Mouse (Mus musculus): ENCODE measurements around the gene Zfand3.

DNA sequence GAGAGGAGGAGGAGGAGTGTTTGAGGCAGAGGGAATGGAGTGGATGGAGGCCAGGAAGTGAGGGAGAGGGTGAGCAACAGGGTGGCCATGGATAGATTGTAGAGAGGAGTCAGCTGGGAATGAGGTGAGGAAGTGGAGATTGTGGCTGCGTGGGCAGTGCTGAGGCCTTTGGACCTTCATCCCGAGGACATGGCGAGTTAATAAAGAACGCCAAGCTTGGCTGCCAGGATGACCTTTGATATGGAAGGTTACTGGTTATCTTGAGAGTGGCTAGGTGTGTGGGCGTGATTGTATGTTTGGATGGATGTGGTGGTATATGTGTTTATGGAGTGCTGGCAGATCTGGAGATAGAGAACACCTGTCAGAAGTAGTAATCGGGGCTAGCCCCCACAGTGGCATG is 3.4 kb downstream of the Zfand3 start:
- TF ChIP-seq POLR2A (IDR thresholded peaks at IDR 0.05; ENCODE audit: low read depth, low read length) = no peak
- TF ChIP-seq TCF12 (IDR thresholded peaks at IDR 0.05; ENCODE audit: low read depth, low read length) = no peak
- no peak for TF ChIP-seq EP300 (IDR thresholded peaks at IDR 0.05; ENCODE audit: low read length)
- TF ChIP-seq CTCF (conservative IDR thresholded peaks at IDR 0.05 in 1 of 2, IDR thresholded peaks at IDR 0.05 in 1 of 2; ENCODE audit: low read depth in 2 of 2, low read length in 2 of 2) = no peak
- no peak for TF ChIP-seq E2F4 (IDR thresholded peaks at IDR 0.05; ENCODE audit: insufficient replicate concordance, low read depth, low read length)
- no peak for TF ChIP-seq CHD2 (IDR thresholded peaks at IDR 0.05; ENCODE audit: low read length)
- no peak for TF ChIP-seq MEF2A (IDR thresholded peaks at IDR 0.05; ENCODE audit: borderline replicate concordance, low read depth, low read length)
- no peak for TF ChIP-seq TBP (conservative IDR thresholded peaks at IDR 0.05; ENCODE audit: low read depth, low read length)
- no peak for TF ChIP-seq RAD21 (IDR thresholded peaks at IDR 0.05; ENCODE audit: low read depth, low read length)
- TF ChIP-seq HCFC1 (IDR thresholded peaks at IDR 0.05; ENCODE audit: low read depth, low read length) = no peak
- no peak for TF ChIP-seq ZNF384 (IDR thresholded peaks at IDR 0.05; ENCODE audit: low read depth, low read length)
